Mouse (Mus musculus) mesoderm, embryonic 11.5 days (tissue): Measurements from ENCODE around the gene Arhgap1.
A peak's percentile ranks its signal among the peaks of the same experiment; 100 is the strongest.
"Not testable (repeated sequence)": the region's sequence is repeated elsewhere in the genome, so short reads cannot be mapped to it uniquely, and the experiment has no call there.

Source experiments
- DNase-seq: peaks from one replicate; pipeline ENCODE4 v3.0.0-alpha.2; 2012; ENCODE audit warnings: low read depth, low spot score

Arhgap1 gene

DNA sequence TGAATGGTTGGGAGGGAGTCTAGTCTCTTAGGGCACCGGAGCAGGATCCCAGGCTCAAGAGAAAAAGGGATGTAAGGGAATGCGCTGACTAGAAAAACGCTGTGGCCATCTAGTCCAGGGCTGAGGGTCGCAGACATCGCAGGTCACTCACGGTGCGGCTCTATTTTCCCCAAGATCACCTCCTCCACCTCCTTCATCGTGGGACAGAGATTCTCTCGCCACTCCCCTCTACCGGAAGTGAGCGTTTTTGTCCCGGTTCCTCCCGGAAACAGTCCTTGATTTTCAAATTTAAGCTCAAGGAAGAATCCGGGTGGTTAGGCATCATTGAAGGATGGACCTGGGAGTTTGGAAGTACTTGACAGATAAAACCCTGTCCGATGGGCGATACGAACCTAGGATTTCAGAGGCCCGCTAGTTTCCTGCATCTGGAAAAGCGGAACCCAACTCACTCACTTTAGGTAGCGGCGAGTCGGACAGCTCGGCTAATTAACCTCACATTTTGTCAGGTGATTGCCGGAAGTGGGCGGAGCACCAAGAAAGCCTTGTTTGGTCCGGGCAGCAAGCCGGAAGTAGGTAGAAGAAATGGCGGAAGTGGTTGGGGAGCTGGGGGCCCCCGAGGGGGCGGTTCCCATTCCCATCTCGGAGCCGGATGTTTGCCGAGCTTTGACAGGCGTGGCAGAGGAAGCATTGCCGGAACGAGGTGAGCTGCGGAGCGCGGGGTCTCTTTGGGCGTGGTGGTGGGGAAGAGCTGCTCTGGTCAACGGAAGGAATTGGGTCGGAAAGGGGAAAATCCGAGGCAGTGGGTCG, at the start of gene Arhgap1, which contains the start of gene Zfp408:
Gene Arhgap1, plus strand, starts transcription at position 308 of the 807 bp plus-strand sequence.
Gene Zfp408, minus strand, starts transcription at position 239 of the 807 bp plus-strand sequence.
- peak; percentile 98 for DNase-seq

DNA sequence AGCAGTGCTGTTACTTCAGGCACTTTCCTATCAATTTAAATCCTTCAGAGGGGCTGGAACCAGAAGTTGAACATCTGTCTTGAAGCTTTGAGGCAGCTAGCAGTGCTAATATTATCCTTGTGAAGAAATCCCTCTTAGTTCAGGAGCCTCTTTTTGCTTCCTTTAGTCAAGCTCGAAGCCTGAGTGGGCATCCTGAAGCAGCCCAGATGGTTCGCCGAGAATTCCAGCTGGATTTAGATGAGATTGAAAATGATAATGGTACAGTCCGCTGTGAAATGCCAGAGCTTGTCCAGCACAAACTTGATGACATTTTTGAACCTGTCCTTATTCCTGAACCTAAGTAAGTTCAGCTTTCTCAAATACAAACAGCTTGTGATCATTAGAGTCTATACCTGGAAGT, 49.2 kb upstream of the Arhgap1 start:
- DNase-seq, result no peak

DNA sequence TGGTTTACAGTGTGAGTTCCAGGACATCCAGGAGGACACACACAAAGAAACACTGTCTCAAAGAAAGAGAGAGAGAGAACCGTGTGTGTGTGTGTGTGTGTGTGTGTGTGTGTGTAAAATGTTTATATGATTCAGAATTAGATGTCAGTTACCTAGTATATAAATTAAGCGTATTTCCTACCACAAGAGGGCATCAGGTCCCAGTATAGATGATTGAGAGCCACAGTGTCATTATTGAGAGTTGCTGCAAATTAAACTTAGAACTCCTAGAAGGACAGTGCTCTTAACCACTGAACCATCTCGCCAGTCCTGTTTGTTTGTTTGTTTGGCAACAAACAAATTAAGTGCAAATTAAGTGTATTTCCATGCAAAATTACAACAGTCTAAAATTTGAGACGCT, 47.3 kb upstream of the Arhgap1 start:
- DNase-seq, result no peak

DNA sequence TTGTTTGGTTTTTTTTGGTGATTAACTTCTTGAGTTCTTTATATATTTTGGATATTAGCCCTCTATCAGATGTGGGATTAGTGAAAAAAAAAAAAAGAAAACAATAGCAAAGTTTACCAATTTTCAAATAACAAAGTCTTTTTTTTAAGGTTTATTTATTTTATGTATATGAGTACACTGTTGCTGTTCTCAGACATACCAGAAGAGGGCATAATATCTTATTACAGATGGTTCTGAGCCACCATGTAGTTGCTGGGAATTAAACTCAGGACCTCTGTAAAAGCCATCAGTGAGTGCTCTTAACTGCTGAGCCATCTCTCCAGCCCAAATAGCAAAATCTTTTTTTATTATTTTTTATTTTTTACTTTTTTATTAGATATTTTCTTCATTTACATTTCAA, 40.3 kb upstream of the Arhgap1 start:
- DNase-seq, result not testable (repeated sequence)

DNA sequence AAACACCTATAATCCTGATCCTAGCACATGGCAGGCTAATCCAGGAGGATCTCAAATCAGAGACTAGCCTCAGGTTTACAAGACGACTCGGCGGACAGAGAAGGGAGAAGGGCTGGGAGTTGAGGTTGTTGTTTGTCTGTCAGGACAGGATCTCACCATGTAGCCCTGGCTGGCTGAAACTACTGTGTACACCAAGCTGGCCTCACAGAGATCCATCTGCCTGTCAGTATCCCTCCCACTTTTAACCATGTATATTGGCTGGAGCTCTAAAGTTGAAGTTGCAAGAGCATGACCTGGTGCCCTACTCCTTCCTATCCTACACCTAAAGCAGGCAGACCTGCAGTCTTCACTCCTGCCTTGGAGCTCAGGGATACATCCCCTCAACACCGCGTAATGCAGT, 27.3 kb upstream of the Arhgap1 start:
- no peak for DNase-seq

DNA sequence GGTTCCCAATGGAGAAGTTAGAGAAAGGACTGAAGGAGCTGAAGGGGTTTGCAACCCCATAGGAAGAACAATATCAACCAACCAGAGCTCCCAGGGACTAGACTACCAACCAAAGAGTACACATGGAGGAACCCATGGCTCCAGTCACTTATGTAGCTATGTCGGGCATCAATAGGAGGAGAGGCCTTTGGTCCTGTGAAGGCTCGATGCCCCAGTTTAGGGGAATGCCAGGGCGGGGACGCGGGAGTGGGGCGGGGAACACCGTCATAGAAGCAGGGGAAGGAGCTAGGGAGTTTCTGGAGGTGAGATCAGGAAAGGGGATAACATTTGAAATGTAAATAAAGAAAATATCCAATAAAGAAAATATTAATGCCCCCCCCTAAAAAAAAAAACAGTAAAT, 26.3 kb upstream of the Arhgap1 start:
- DNase-seq, result not testable (repeated sequence)

DNA sequence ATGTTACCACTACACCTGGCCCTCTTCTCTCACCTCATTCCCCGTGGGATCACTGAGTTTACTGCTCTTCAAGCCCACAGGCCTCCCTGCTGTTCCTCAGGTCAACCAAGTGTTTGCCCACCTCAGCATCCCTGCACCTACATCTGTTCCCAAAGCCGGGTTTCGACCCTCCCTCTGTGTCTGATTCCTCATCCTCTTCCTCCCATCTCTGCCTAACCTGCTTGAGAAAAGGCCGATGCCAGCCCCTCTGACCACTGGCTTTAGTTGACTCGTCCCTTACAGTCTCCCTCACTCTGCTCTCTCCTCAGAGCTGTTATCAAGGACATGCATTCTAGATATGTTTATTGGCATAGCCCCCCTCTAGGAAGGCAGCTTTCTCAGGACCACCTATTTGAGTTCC, 22.2 kb upstream of the Arhgap1 start:
- DNase-seq, result no peak

DNA sequence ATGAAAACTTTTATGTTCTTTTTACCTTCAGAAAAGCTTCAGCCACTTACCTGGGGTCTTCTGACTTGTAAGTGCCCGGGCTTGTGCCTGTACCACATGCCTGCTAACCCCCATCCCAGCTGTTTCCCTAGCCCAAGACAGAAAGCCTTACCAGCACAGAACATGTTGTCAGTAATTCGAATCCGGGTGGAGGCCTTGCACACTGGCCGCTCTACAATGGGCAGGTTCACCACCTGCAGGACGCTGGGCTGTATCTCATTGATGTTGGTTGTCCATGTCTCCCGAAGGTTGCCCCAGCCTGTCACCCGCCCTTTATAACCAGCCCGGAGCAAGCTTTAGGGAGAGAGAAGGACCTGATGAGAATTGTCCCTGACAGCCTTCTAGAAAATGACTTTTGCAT, 21.5 kb upstream of the Arhgap1 start:
- DNase-seq, result no peak

DNA sequence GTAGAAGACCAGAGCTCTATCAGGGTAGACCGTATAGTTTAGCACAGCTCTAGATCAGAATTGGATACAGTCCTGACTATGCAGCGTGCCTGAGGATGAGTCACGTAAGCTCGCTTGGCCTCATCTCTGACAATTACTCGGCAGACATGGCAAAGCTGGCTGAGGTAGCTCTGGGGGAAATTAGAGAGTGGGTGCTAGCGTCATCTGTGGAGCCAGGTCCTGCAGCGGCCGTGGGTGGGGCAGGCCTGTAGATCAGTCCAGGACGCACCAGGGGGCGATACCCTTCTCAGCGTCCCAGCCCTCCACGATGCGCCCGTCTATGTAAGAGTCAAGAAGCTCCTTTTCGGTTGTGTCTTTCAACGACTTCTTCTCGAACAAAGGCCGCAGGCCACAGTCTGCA, 20.0 kb upstream of the Arhgap1 start:
- no peak for DNase-seq

DNA sequence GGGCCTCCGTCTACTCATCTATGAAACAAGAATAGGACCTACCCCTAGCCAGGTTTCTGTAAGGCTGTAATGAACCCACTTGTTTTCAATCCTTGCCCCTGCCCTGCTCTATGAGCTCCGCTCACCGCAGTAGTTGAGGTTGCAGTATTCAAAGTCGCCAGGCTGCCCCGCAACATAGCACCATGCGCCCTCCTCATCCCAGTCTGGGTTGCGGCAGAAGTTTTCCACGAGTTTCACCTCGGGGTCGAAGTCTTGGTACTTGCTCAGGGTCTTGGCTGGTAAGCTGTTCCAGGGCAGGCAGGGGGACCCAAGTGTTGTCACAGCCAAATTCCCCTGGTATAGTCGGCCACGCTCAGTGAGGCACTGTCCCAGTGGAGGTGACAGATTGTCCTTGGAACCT, 19.3 kb upstream of the Arhgap1 start:
- DNase-seq, result no peak

DNA sequence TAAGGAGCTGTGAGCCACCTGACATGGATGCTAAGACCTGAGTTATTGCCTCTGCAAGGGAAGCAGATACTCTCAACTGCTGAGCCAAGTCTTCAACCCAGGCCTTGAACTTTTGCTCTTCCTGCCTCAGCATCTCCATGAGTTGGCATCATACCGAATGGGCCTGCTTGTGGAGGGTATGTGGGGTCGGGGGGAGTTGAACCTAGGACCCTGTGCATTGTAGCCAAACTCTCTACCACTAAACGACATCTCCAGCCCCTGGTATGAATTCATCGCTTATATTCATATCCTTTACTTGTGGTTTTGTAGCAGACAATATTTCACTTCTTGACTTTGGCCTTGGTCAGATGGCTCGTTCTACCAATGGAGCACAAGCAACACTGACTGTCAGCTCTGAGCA, 17.8 kb upstream of the Arhgap1 start:
- DNase-seq, result no peak

DNA sequence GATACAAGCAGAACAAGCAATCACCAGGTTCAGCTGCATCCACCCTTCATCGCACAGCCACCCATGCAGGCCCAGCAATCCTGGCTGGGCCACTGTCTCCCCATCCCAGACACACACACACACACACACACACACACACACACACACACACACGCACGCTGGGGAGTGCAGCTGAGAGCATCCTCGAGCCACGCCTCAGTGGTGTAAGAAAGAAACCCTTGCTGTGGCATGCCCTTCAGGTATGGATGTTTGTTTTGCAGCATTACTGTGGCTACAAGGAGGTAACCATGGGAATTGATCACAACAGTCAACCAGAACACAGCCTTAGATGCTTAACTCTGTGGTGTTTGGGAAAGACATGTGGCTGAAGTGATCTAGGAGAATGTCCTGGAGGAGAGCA, 17.3 kb upstream of the Arhgap1 start:
- DNase-seq, result no peak

DNA sequence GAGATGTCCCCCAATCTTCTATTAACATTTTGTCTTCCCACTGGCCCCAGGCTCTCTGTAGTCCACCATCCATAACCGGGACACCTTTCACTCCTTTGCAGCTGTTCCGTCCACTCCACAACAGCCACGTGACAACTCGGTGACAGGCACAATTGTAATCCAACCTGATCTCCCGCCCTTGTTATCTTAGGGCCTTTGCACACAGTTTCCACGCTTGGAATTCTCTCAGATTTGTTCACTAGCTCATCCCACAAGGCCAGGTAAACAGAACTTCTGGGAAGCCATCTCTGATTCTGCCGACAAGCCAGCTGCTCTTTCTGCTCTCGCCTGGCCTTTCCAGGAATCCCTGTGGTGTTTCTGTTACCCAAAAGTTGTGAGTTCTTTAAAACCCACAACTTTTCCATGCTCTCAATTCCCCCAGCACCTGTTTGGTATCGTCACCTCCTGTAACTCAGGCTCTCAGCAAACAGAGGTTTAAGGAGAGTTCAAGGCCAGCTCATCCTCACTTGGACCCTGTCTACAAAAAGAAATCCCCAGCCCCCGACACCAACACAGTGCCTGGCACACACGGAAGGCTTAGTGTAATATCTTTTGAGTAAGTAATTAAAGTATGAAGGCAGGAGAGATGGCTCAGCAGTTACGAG, 16.2 kb upstream of the Arhgap1 start:
- no peak for DNase-seq

DNA sequence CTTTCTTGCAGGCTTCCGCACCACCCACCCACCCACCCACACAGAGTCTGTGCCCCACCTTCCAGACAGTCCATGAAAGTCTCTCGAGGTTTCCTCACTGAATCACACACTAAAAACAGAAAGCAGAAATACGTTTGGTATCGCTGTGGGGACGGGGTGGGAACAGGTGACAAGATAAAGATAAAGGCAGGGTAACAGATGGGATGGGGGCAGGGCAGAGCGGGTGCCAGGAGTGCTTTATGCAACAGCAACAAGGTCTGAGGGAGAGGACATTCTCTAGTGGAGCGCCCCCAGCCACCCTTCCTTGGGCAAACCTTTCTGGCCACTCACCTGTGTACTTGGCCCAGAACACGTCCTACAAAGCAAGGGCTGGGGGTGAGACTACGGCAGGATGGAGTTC, 14.8 kb upstream of the Arhgap1 start:
- no peak for DNase-seq

DNA sequence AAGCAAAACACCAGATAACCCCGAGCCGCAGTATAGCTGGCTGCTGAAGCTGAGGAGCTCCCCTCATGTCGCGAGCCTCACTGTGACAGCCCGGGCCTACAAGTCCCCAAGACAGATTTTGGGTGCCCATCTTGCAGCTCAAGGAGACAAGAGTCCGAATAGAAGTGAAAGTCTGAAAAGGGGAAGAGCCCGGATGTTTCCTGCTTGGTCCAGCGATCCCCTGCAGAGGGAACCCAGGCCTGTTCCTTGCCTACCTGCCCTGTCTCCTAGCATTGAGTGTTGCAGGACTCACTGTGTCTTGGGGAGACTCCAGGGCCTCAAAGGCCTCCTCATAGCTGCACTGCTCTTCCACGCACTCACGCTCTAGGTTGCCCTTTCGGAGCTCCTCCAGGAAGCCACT, 14.2 kb upstream of the Arhgap1 start:
- DNase-seq, result no peak

DNA sequence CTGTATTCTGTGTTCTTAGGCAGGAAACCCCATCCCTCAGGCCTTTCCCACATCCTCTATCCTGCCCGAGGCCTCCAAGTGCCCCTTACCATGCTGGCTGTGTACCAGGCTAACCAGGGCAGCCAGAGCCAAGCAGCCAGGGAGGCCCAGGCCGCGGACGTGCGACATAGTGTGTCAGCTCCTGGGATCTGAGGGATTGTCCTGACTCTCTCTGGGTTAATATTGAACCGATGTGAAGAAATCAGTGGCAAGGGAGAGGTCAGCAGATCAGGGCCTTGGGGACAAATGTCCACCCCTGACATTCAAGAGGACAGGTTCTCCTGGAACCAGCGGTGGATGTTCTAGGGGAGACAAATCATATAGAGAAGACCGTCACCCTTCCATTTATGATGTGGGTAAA, 13.4 kb upstream of the Arhgap1 start, which contains the start of gene F2:
Gene F2, minus strand, starts transcription at position 186 of the 400 bp plus-strand sequence.
- DNase-seq, result no peak

DNA sequence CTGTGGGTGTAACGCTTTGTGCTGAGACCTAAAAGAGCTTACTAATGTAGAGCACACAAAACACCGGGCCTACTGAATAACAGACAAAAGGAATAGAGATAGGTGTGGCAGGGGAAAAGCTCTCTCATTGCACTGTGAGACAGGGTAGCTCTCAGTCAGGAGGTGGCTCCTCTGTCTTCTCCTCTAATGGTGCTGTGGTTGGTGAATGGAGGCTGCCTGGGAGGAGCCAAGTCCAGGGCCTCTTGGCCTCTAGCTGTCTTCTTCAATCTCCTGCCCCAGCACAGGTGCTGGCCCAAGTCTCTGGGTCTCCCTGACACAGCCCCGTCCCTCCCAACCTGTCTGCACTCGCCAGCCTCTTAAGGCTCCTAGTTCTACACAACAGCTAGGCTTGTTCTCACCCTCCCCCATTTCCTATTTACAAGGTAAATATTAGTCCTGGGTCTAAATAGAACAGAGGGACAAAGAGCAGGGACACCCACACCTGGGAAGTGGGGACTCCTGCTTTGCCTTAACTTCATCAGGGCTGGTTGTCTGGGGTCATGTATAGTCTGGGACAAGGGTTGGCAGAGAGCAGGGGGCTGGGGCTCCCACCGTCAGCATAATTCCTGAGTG, 12.8 kb upstream of the Arhgap1 start:
- no peak for DNase-seq

DNA sequence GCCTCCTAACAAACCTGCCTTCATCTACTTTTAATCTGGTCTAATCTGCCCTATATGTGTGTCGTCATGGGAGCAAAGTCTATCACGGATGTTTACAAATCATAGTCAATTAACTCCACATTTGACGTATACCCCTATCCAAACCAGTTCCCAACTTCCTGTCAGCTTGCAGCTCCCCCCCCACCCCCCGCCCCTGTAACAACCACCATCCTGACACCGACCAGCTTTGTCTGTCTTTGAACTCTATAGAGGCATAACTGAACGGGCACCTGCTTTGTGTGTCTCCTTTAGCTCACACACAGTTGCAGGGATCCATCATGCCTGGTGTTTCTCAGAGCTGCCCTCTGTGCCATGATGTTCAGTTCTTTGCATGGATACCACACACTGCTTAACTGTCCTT, 10.7 kb upstream of the Arhgap1 start:
- DNase-seq, result no peak

DNA sequence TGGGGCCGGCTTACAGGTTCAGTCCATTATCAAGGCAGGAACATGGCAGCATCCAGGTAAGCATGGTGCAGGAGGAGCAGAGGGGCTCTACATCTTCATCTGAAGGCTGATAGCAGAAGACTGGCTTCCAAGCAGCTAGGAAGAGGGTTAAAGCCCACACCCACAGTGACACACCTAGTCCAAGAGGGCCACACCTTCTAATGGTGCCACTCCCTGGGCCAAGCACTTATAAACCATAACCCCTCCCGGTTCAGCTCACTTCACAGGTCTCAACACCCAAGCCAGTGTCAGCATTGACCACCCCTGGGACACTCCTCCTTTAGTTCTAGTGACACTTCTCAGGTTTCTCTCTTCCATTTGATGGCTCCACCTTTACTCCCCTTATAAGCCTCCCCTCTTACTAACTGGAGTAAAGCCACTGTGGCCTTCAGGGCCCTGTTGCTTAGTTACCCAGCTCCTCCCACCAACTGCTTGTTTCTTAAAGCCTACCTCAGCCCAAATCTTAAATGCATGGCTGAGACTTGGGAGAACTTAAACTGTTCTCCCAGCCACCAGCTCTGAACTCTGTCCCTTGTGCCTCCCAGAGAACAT, 6.7 kb upstream of the Arhgap1 start:
- no peak for DNase-seq

DNA sequence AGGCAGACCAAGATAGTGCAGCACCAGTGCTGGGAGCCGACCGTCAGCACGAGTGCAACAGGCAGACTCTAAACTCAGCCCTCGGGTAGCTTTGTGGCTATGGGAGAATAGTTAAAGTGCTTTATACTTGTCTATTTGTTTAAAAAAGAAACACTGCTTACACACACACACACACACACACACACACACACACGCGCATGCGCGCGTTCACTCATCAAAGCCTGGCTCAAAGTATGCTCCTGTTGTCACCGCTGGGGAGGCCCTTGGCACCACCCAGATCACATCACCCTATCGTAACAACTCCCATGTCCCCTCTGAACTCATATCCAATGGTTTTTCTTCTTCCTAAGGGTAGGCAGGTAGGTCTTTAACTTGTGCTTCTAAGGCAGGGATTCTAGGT, 5.6 kb upstream of the Arhgap1 start:
- DNase-seq, result no peak

DNA sequence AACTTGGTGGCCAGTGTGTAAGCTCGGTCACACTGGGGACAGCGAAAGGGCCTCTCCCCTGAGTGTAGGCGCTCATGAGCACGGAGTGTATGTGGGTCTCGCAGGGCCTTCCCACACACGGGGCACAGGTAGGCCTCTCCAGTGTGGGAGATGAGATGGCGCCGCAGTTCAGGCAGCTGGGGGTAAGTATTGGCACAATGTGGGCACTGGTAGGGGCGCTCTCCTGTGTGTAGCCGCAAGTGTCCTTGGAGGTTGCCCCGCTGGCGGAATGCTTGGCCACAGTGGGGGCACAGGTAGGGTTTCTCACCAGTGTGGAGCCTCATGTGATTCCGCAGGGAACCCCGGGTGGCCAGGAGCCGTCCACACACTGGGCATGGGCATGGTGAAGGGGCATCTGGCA, 4.3 kb upstream of the Arhgap1 start:
- DNase-seq, result no peak

DNA sequence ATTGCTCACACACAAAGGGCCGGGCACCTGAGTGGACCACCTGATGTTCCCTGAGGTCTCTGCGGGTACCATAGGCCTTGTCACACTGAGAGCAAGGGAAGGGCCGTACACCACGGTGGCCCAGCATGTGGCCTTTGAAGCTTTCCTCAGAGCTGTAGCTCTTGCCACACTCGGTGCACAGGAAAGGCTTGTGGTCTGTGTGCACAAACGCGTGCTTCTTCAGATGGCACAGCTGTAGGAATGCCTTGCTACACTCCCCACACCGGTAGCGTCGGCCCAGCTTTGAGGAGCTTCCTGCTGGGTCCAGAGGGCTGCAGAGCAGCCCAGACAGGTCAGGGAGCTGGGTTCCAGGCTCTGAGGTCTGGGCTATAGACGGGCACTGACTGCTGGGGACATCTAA, 3.8 kb upstream of the Arhgap1 start:
- no peak for DNase-seq
